Mouse (Mus musculus) kidney, embryonic 14.5 days (tissue): ENCODE results near the gene Abhd6. TPM values are rescaled to one million over a fixed set of nuclear protein-coding genes. Genes with fewer than 3 reads are reported as not detected.

Experiments used
- ATAC-seq: fragments of 200-750 bp; cut with Nextera tagmentation; 2 replicates; pipeline ENCODE4 v1.8.0; 2017; ENCODE audit warnings: moderate number of reproducible peaks, mild to moderate bottlenecking, moderate TSS enrichment, moderate library complexity; ENCODE audit not compliant: low FRiP score, low TSS enrichment
- H3K27ac ChIP-seq: fragments of 300-500 bp; sonication (generic); 2 replicates; pipeline ENCODE4 v1.5.1; 2014; ENCODE audit warnings: low read depth, mild to moderate bottlenecking, low read length, moderate library complexity, mixed read lengths
- H3K27me3 ChIP-seq: fragments of 300-500 bp; sonication (generic); 2 replicates; pipeline ENCODE4 v1.6.1; 2014; ENCODE audit warnings: mild to moderate bottlenecking, low read length; ENCODE audit not compliant: control insufficient read depth, insufficient read depth
- H3K36me3 ChIP-seq: fragments of 300-500 bp; sonication (generic); 2 replicates; pipeline ENCODE4 v1.6.1; 2014; ENCODE audit warnings: low read length, mixed read lengths; ENCODE audit not compliant: control insufficient read depth, insufficient read depth
- H3K4me1 ChIP-seq: fragments of 300-500 bp; sonication (generic); 2 replicates; pipeline ENCODE4 v1.6.1; 2014; ENCODE audit warnings: low read length, mixed read lengths; ENCODE audit not compliant: control insufficient read depth, insufficient read depth
- H3K4me2 ChIP-seq: fragments of 300-500 bp; sonication (generic); replicated peaks from 2 replicates; pipeline ENCODE4 v1.6.1; 2014; ENCODE audit warnings: low read depth, mild to moderate bottlenecking, low read length
- H3K4me3 ChIP-seq: fragments of 300-500 bp; sonication (generic); 2 replicates; pipeline ENCODE4 v1.5.1; 2014; ENCODE audit warnings: mild to moderate bottlenecking, low read length
- H3K9ac ChIP-seq: fragments of 300-500 bp; sonication (generic); 2 replicates; pipeline ENCODE4 v1.6.1; 2014; ENCODE audit warnings: low read depth, mild to moderate bottlenecking, low read length, moderate library complexity
- H3K9me3 ChIP-seq: fragments of 300-500 bp; sonication (generic); 2 replicates; pipeline ENCODE4 v1.6.1; 2016; ENCODE audit warnings: low read length; ENCODE audit not compliant: control insufficient read depth
- WGBS: fragments of 180-500 bp; shearing (Covaris S2); extraction: QIAGEN DNeasy Blood & Tissue Kit; methylation state at CpG from one replicate; pipeline ENCODE4 v1.1.7; 2014; 5-methylcytosine and 5-hydroxymethylcytosine counted together
- polyA plus RNA-seq: library from polyadenylated mRNA; unstranded; fragments of >200 nt; fragmentation: Nextera tagmentation; extraction: Ambion mirVana; gene quantifications from 2 replicates; pipeline ENCODE4 v1.2.1, GENCODE M21; 2014

The Abhd6 gene
- polyA plus RNA-seq, 1 experiment from 2014 or later: 25.7 TPM

- WGBS: 56% methylated on average over 4 of the region's 4 CpGs
- Histone ChIP-seq H3K4me3 (no peak overlapping the region), H3K9ac (no peak overlapping the region), H3K4me1 (no peaks in the 10 kb centered on the region), H3K4me2 (no peak overlapping the region), H3K27me3 (no peaks in the 10 kb centered on the region), H3K27ac (no peak overlapping the region), H3K9me3 (no peaks in the 10 kb centered on the region), H3K36me3 (no peaks in the 10 kb centered on the region)
- no peak for ATAC-seq
Measured at GRCm38 (mm10) chr14:8030535-8030934, 27.8 kb downstream of the Abhd6 start.

- no peak overlapping the region for H3K9ac ChIP-seq
- WGBS: 72% methylated on average over 13 of the region's 13 CpGs
- H3K27me3 ChIP-seq: no peaks in the 10 kb centered on the region
- no peak overlapping the region for H3K27ac ChIP-seq
- no peak overlapping the region for H3K4me2 ChIP-seq
- no peak for ATAC-seq
- no peaks in the 10 kb centered on the region for H3K36me3 ChIP-seq
- no peaks in the 10 kb centered on the region for H3K4me1 ChIP-seq
- no peaks in the 10 kb centered on the region for H3K9me3 ChIP-seq
- H3K4me3 ChIP-seq: no peak overlapping the region
Measured at GRCm38 (mm10) chr14:8032087-8032944, 29.6 kb downstream of the Abhd6 start.

- no peak overlapping the region for H3K4me2 ChIP-seq
- no peaks in the 10 kb centered on the region for H3K4me1 ChIP-seq
- ATAC-seq: no peak
- no peak overlapping the region for H3K27ac ChIP-seq
- H3K36me3 ChIP-seq: no peaks in the 10 kb centered on the region
- H3K9me3 ChIP-seq: no peaks in the 10 kb centered on the region
- WGBS: 54% methylated on average over 5 of the region's 5 CpGs
- H3K27me3 ChIP-seq: no peaks in the 10 kb centered on the region
- H3K9ac ChIP-seq: no peak overlapping the region
- no peak overlapping the region for H3K4me3 ChIP-seq
Measured at GRCm38 (mm10) chr14:8034561-8034960, 31.9 kb downstream of the Abhd6 start.

- Histone ChIP-seq H3K4me3 (no peak overlapping the region), H3K36me3 (no peaks in the 10 kb centered on the region), H3K4me1 (no peaks in the 10 kb centered on the region), H3K9me3 (no peaks in the 10 kb centered on the region), H3K4me2 (no peak overlapping the region), H3K27ac (no peak overlapping the region), H3K9ac (no peak overlapping the region), H3K27me3 (no peaks in the 10 kb centered on the region)
- 94% methylated on average over 6 of the region's 6 CpGs for WGBS
- ATAC-seq: no peak
Measured at GRCm38 (mm10) chr14:8035951-8036350, 33.2 kb downstream of the Abhd6 start.

- H3K36me3 ChIP-seq: no peaks in the 10 kb centered on the region
- H3K27ac ChIP-seq: no peak overlapping the region
- H3K4me2 ChIP-seq: no peak overlapping the region
- H3K9me3 ChIP-seq: no peaks in the 10 kb centered on the region
- H3K27me3 ChIP-seq: no peaks in the 10 kb centered on the region
- no peaks in the 10 kb centered on the region for H3K4me1 ChIP-seq
- 85% methylated on average over 5 of the region's 5 CpGs for WGBS
- H3K9ac ChIP-seq: no peak overlapping the region
- no peak for ATAC-seq
- no peak overlapping the region for H3K4me3 ChIP-seq
Measured at GRCm38 (mm10) chr14:8036406-8036805, 33.7 kb downstream of the Abhd6 start.

- H3K27ac ChIP-seq: no peak overlapping the region
- no peaks in the 10 kb centered on the region for H3K27me3 ChIP-seq
- no peaks in the 10 kb centered on the region for H3K9me3 ChIP-seq
- H3K4me2 ChIP-seq: no peak overlapping the region
- no peak overlapping the region for H3K9ac ChIP-seq
- no peak for ATAC-seq
- H3K4me1 ChIP-seq: no peaks in the 10 kb centered on the region
- WGBS: 85% methylated on average over 5 of the region's 5 CpGs
- H3K4me3 ChIP-seq: no peak overlapping the region
- H3K36me3 ChIP-seq: no peaks in the 10 kb centered on the region
Measured at GRCm38 (mm10) chr14:8038150-8038549, 35.4 kb downstream of the Abhd6 start.

- no peaks in the 10 kb centered on the region for H3K9me3 ChIP-seq
- H3K4me2 ChIP-seq: no peak overlapping the region
- H3K9ac ChIP-seq: no peak overlapping the region
- H3K27me3 ChIP-seq: no peaks in the 10 kb centered on the region
- no peaks in the 10 kb centered on the region for H3K36me3 ChIP-seq
- H3K4me3 ChIP-seq: no peak overlapping the region
- H3K27ac ChIP-seq: no peak overlapping the region
- no peak for ATAC-seq
- no peaks in the 10 kb centered on the region for H3K4me1 ChIP-seq
- WGBS: 88% methylated on average over 7 of the region's 7 CpGs
Measured at GRCm38 (mm10) chr14:8038791-8039448, 36.2 kb downstream of the Abhd6 start.

GRCm38 (mm10) chr14:8040179-8040578 lies 37.5 kb downstream of the Abhd6 start:
- no peak for ATAC-seq
- WGBS: 72% methylated on average over 3 of the region's 3 CpGs

More at GRCm38 (mm10) chr14:8040179-8040578, 37.5 kb downstream of the Abhd6 start:
- no peak overlapping the region for H3K4me2 ChIP-seq
- no peak overlapping the region for H3K4me3 ChIP-seq
- no peaks in the 10 kb centered on the region for H3K4me1 ChIP-seq
- H3K36me3 ChIP-seq: no peaks in the 10 kb centered on the region
- H3K9me3 ChIP-seq: no peaks in the 10 kb centered on the region
- H3K27ac ChIP-seq: no peak overlapping the region
- no peak overlapping the region for H3K9ac ChIP-seq
- H3K27me3 ChIP-seq: no peaks in the 10 kb centered on the region
